Mouse (Mus musculus): ENCODE results near the gene Hmmr. TPM values are rescaled to one million over a fixed set of nuclear protein-coding genes. Genes with fewer than 3 reads are reported as not detected.

Gene Hmmr
- total RNA-seq, 1 experiment, result 108 TPM

DNA sequence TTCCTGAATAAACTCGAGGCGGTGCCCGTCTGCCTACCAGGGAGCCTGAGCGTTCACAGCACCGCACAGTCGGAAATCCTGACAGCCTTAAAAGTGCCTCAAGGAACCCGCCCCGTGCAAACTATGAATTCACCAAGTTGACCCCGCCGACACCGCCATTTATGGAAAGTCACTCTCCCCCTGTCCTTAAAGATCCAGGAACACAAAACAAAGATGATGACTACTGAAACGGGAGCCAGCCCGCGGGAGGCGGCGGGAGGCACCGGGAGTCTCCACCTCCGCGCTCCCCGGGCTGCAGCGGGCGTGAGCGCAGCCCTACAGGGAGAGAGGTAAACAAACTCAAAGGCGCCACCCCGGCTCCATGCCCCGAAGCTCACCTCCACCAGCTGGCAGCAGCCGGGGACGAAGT lies 41.1 kb downstream of the Hmmr start:
- Histone ChIP-seq H3K9me3 (ENCODE audit: control insufficient read depth, insufficient read depth, low read depth, low read length) (no peaks in the 10 kb centered on the region), H3K4me1 (ENCODE audit: control insufficient read depth in 2 of 2, insufficient read depth in 2 of 2, low read length in 2 of 2, poor library complexity in 1 of 2) (peaks cover 2 to 10% of the 10 kb centered on the region in 2 experiments; a peak in 2 of 4 replicates), H3K4me3 (ENCODE audit: insufficient read depth in 1 of 2, low read depth in 1 of 2, low read length in 2 of 2, poor library complexity in 1 of 2, severe bottlenecking in 1 of 2) (peak overlapping the region; percentile 89 to 93), H3K36me3 (ENCODE audit: control insufficient read depth, insufficient read depth, low read length, poor library complexity, severe bottlenecking) (peaks cover 10% of the 10 kb centered on the region), H3K9ac (ENCODE audit: insufficient read depth, low read depth, low read length, poor library complexity, severe bottlenecking) (peak overlapping the region; percentile 74), H3K27ac (ENCODE audit: insufficient read depth, low read depth, low read length, poor library complexity, severe bottlenecking) (peak overlapping the region; percentile 65; the same call in 1 of the 2 replicates)
- DNase-seq (ENCODE audit: low read depth, low spot score), result peak; percentile 25
- in situ Hi-C loops (cut with MboI; ENCODE audit: low sequenced_read_pairs in 2 of 2, unreplicated experiment in 2 of 2), result no loop called here
- TF ChIP-seq MAFK (IDR thresholded peaks at IDR 0.05; ENCODE audit: insufficient read depth, low read depth, low read length), result no peak

DNA sequence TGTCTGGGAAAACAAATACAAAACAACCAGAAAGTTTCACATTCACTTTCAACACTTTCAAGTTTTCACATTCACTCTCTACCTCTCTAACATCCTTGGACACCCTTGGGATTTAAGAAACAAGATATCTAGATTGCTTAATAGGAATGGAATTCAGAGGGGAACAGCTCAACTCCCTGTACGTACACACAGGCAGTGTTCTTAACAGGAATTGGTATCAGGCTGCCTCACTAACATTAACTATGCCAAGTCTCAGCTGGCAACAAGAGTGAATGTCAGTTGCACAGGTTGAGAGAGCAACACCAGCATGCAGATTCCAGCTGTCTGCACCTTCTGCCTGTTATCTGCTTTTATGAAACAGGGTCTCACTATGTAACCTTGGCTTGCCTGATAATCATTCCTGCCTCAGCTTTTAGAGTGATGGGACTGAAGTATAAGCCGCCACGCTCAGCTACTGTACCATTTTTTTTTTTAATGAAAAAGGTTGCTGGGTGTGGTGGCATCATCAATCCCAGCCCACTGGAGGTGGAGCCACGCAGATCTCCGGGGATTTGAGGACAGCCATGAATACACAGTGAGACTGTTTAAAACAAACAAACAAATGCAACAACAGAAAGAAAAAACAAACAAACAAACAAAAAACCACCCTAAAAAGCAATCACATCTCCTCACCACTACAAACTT lies 42.6 kb downstream of the Hmmr start:
- DNase-seq (ENCODE audit: low read depth, low spot score), result no peak
- Histone ChIP-seq H3K4me3 (ENCODE audit: insufficient read depth in 1 of 2, low read depth in 1 of 2, low read length in 2 of 2, poor library complexity in 1 of 2, severe bottlenecking in 1 of 2) (0 out of 4 replicates have a peak overlapping the region, but pooled peaks of 1 of the 2 experiments have one; percentile 93), H3K9ac (ENCODE audit: insufficient read depth, low read depth, low read length, poor library complexity, severe bottlenecking) (no peak overlapping the region), H3K9me3 (ENCODE audit: control insufficient read depth, insufficient read depth, low read depth, low read length) (no peaks in the 10 kb centered on the region), H3K4me1 (ENCODE audit: control insufficient read depth in 2 of 2, insufficient read depth in 2 of 2, low read length in 2 of 2, poor library complexity in 1 of 2) (peaks cover 2 to 10% of the 10 kb centered on the region in 2 experiments; a peak in 2 of 4 replicates), H3K27ac (ENCODE audit: insufficient read depth, low read depth, low read length, poor library complexity, severe bottlenecking) (no peak overlapping the region), H3K36me3 (ENCODE audit: control insufficient read depth, insufficient read depth, low read length, poor library complexity, severe bottlenecking) (peaks cover 15% of the 10 kb centered on the region)
- TF ChIP-seq MAFK (IDR thresholded peaks at IDR 0.05; ENCODE audit: insufficient read depth, low read depth, low read length), result no peak
- no peak for TF ChIP-seq HCFC1 (IDR thresholded peaks at IDR 0.05; ENCODE audit: borderline replicate concordance, insufficient read depth, low read length)
- TF ChIP-seq ZC3H11A (IDR thresholded peaks at IDR 0.05; ENCODE audit: borderline replicate concordance, low read depth, low read length), result no peak
- no peak for TF ChIP-seq ZNF384 (IDR thresholded peaks at IDR 0.05; ENCODE audit: low read depth, low read length)
- TF ChIP-seq CHD2 (IDR thresholded peaks at IDR 0.05; ENCODE audit: low read depth, low read length), result no peak
- in situ Hi-C loops (cut with MboI; ENCODE audit: low sequenced_read_pairs in 2 of 2, unreplicated experiment in 2 of 2), result no loop called here

DNA sequence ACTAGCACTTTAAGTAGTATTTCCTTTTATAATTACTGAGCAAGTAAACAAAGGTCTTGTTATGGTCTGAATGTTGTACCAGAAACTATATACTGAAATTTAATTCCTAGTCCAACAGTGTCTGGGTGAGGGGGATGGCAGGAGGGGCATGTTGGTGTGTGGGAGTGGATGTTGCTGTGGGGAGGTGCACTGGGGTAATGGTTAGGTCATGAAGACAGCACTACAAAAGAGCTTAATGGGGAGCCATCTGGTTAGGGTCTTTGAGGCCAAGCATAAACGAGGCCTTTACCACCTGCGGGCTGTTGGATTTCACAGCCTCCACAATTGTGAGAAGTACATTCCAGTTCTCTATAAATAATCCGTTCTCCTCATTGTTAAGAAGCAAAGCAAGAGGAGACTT lies 49.9 kb downstream of the Hmmr start:
- in situ Hi-C loops (cut with MboI; ENCODE audit: low sequenced_read_pairs in 2 of 2, unreplicated experiment in 2 of 2), result no loop called here
- DNase-seq (ENCODE audit: low read depth, low spot score), result no peak
- Histone ChIP-seq H3K4me1 (ENCODE audit: control insufficient read depth in 2 of 2, insufficient read depth in 2 of 2, low read length in 2 of 2, poor library complexity in 1 of 2) (no peaks in the 10 kb centered on the region), H3K4me3 (ENCODE audit: insufficient read depth in 1 of 2, low read depth in 1 of 2, low read length in 2 of 2, poor library complexity in 1 of 2, severe bottlenecking in 1 of 2) (no peak overlapping the region), H3K9me3 (ENCODE audit: control insufficient read depth, insufficient read depth, low read depth, low read length) (no peaks in the 10 kb centered on the region), H3K9ac (ENCODE audit: insufficient read depth, low read depth, low read length, poor library complexity, severe bottlenecking) (no peak overlapping the region), H3K27ac (ENCODE audit: insufficient read depth, low read depth, low read length, poor library complexity, severe bottlenecking) (no peak overlapping the region), H3K36me3 (ENCODE audit: control insufficient read depth, insufficient read depth, low read length, poor library complexity, severe bottlenecking) (peaks cover 34% of the 10 kb centered on the region)
- TF ChIP-seq HCFC1 (IDR thresholded peaks at IDR 0.05; ENCODE audit: borderline replicate concordance, insufficient read depth, low read length) (no peak), ZC3H11A (IDR thresholded peaks at IDR 0.05; ENCODE audit: borderline replicate concordance, low read depth, low read length) (no peak), ZNF384 (IDR thresholded peaks at IDR 0.05; ENCODE audit: low read depth, low read length) (no peak), MAFK (IDR thresholded peaks at IDR 0.05; ENCODE audit: insufficient read depth, low read depth, low read length) (no peak), CHD2 (IDR thresholded peaks at IDR 0.05; ENCODE audit: low read depth, low read length) (no peak)

DNA sequence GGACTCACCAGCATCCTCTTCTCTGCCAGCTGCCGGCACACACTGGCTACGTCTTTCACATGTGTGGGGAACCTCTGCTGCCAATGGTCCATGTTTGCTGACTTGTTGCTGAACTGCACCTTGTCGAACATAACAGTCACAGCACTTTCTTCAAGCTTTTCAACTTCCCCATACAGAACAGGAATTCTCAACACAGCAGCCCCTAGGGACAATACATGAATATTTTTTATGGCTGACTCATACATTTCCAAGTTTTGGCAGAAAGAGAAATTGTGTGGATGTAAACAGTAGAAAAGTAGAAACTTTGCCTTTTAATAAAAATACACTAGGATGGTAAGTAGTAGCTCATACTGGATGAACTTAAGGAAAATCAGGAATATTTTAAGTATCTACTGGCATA lies 50.8 kb downstream of the Hmmr start:
- Histone ChIP-seq H3K4me3 (ENCODE audit: insufficient read depth in 1 of 2, low read depth in 1 of 2, low read length in 2 of 2, poor library complexity in 1 of 2, severe bottlenecking in 1 of 2) (no peak overlapping the region), H3K36me3 (ENCODE audit: control insufficient read depth, insufficient read depth, low read length, poor library complexity, severe bottlenecking) (peaks cover 36% of the 10 kb centered on the region), H3K9ac (ENCODE audit: insufficient read depth, low read depth, low read length, poor library complexity, severe bottlenecking) (no peak overlapping the region), H3K9me3 (ENCODE audit: control insufficient read depth, insufficient read depth, low read depth, low read length) (no peaks in the 10 kb centered on the region), H3K4me1 (ENCODE audit: control insufficient read depth in 2 of 2, insufficient read depth in 2 of 2, low read length in 2 of 2, poor library complexity in 1 of 2) (no peaks in the 10 kb centered on the region), H3K27ac (ENCODE audit: insufficient read depth, low read depth, low read length, poor library complexity, severe bottlenecking) (no peak overlapping the region)
- TF ChIP-seq HCFC1 (IDR thresholded peaks at IDR 0.05; ENCODE audit: borderline replicate concordance, insufficient read depth, low read length) (no peak), CHD2 (IDR thresholded peaks at IDR 0.05; ENCODE audit: low read depth, low read length) (no peak), ZNF384 (IDR thresholded peaks at IDR 0.05; ENCODE audit: low read depth, low read length) (no peak)
- in situ Hi-C loops (cut with MboI; ENCODE audit: low sequenced_read_pairs in 2 of 2, unreplicated experiment in 2 of 2), result no loop called here
- no peak for DNase-seq (ENCODE audit: low read depth, low spot score)

DNA sequence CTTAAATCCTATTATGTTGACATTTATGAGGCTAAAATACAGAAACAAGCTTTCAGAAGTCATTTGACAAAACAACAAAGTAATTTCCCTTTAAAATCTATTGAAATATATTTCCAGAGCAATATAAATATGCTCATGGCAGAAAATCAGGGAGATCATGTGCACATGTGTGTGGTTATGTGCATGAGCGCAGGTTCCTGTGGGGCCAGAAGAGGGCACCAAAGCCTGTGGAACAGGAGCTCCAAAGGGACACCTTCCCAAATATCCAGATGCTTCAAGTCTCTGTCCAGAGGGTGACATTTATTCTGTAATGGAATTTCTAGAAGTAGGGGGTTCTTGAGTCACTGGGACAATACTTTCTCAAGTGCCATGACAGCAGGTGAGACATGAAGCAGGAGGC lies 56.1 kb downstream of the Hmmr start:
- in situ Hi-C loops (cut with MboI; ENCODE audit: low sequenced_read_pairs in 2 of 2, unreplicated experiment in 2 of 2), result no loop called here
- Histone ChIP-seq H3K36me3 (ENCODE audit: control insufficient read depth, insufficient read depth, low read length, poor library complexity, severe bottlenecking) (peaks cover 19% of the 10 kb centered on the region), H3K9me3 (ENCODE audit: control insufficient read depth, insufficient read depth, low read depth, low read length) (no peaks in the 10 kb centered on the region), H3K27ac (ENCODE audit: insufficient read depth, low read depth, low read length, poor library complexity, severe bottlenecking) (no peak overlapping the region), H3K9ac (ENCODE audit: insufficient read depth, low read depth, low read length, poor library complexity, severe bottlenecking) (no peak overlapping the region), H3K4me1 (ENCODE audit: control insufficient read depth in 2 of 2, insufficient read depth in 2 of 2, low read length in 2 of 2, poor library complexity in 1 of 2) (no peaks in the 10 kb centered on the region), H3K4me3 (ENCODE audit: insufficient read depth in 1 of 2, low read depth in 1 of 2, low read length in 2 of 2, poor library complexity in 1 of 2, severe bottlenecking in 1 of 2) (no peak overlapping the region)
- TF ChIP-seq CHD2 (IDR thresholded peaks at IDR 0.05; ENCODE audit: low read depth, low read length) (no peak), MAFK (IDR thresholded peaks at IDR 0.05; ENCODE audit: insufficient read depth, low read depth, low read length) (no peak), ZNF384 (IDR thresholded peaks at IDR 0.05; ENCODE audit: low read depth, low read length) (no peak), ZC3H11A (IDR thresholded peaks at IDR 0.05; ENCODE audit: borderline replicate concordance, low read depth, low read length) (no peak), HCFC1 (IDR thresholded peaks at IDR 0.05; ENCODE audit: borderline replicate concordance, insufficient read depth, low read length) (no peak)
- peak; percentile 37 for DNase-seq (ENCODE audit: low read depth, low spot score)

Data from ES-E14 (cell line).